Mouse (Mus musculus): Measurements from ENCODE around the gene Fam71a. TPM values are rescaled to one million over a fixed set of nuclear protein-coding genes. Genes with fewer than 3 reads are reported as not detected.

The Fam71a gene
- polyA plus RNA-seq, 1 experiment from 2014 or later, result not detected

DNA sequence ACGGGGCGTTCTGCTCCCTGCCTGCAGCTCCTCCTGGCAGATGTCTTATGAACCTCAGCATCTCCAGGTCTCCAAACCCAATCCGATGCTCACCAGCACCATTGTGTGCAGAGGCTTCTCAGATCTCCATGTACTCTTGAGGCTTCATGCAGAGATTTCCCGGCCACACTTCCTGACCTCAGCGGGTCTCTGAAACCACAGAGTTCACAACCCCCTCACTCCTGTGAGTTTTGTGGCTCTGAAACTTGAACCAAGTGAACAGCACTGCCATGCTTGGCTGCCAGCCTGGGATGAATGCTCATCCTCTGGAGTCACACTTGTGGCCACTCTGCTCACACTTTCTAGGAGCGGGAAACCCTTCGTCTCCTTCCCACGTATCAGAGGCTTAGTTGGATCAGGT is 23.6 kb downstream of the Fam71a start:
- Histone ChIP-seq H3K4me2 (no peak overlapping the region), H3K36me3 (no peaks in the 10 kb centered on the region), H3K9ac (no peak overlapping the region), H3K4me1 (replicated peaks) (0 out of 2 replicates have a peak, but pooled peaks cover 2% of the 10 kb centered on the region), H3K9me3 (replicated peaks) (no peaks in the 10 kb centered on the region), H3K4me3 (no peak overlapping the region), H3K27me3 (no peaks in the 10 kb centered on the region), H3K27ac (no peak overlapping the region)
- 83% methylated on average over 8 of the region's 8 CpGs for WGBS
- ATAC-seq (replicated peaks; ENCODE audit: insufficient number of reproducible peaks, insufficient read depth, low FRiP score, low read depth), result no peak

GRCm38 (mm10) chr1:191138874-191139495 is 25.6 kb downstream of the Fam71a start:
- WGBS, result 32% methylated on average over 7 of the region's 7 CpGs
- ATAC-seq (replicated peaks; ENCODE audit: insufficient number of reproducible peaks, insufficient read depth, low FRiP score, low read depth), result no peak
- no peak overlapping the region for H3K9ac ChIP-seq
- H3K27me3 ChIP-seq, result no peaks in the 10 kb centered on the region
- no peak overlapping the region for H3K4me3 ChIP-seq
- no peak overlapping the region for H3K4me2 ChIP-seq
- H3K36me3 ChIP-seq, result no peaks in the 10 kb centered on the region
- 0 out of 2 replicates have a peak, but pooled peaks cover 2% of the 10 kb centered on the region for H3K4me1 ChIP-seq (replicated peaks)
- H3K9me3 ChIP-seq (replicated peaks), result no peaks in the 10 kb centered on the region
- H3K27ac ChIP-seq, result no peak overlapping the region

DNA sequence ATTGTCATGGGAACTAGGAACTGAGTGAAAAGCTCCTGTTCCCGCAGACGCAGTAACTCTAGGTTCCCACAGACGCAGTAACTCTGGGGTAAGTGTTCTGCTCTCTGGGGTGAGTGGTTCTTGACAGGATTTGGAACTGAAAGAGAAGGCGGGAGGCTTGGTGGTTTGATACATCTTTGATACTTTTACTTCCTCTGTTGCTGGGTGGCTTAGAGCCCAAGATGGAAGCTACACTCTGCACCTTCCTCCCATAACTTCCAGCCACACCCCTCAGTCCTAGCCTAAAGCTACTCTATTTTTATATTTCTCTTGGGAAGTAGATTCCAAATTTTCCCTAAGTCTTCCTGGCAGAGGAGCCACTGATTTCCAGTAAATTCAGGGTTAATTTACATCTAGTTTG is 26.2 kb downstream of the Fam71a start:
- WGBS, result 87% methylated on average over 4 of the region's 4 CpGs
- Histone ChIP-seq H3K4me3 (no peak overlapping the region), H3K27me3 (no peaks in the 10 kb centered on the region), H3K4me1 (replicated peaks) (0 out of 2 replicates have a peak, but pooled peaks cover 2% of the 10 kb centered on the region), H3K36me3 (no peaks in the 10 kb centered on the region), H3K4me2 (no peak overlapping the region), H3K27ac (no peak overlapping the region), H3K9me3 (replicated peaks) (no peaks in the 10 kb centered on the region), H3K9ac (no peak overlapping the region)
- no peak for ATAC-seq (replicated peaks; ENCODE audit: insufficient number of reproducible peaks, insufficient read depth, low FRiP score, low read depth)

DNA sequence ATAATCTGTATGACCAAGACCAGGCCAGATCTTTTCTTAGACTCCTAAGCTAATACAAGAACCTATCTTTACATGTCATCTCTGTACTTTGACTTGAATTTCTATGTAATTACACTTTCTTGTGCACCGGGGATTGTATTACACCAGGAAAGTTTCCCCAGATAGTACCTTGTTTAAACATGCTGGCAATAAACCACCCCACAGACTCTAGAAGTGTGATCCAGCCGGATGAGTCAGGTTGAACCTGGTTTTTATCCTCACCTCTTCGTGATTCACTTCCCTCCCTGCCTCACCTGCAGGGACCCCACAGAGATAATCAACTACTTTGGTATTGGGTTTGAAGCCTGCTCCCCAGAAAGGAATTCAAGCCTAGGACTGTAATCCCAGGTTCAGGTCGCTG is 29.2 kb downstream of the Fam71a start:
- Histone ChIP-seq H3K9ac (no peak overlapping the region), H3K4me2 (no peak overlapping the region), H3K9me3 (replicated peaks) (no peaks in the 10 kb centered on the region), H3K4me3 (no peak overlapping the region), H3K36me3 (no peaks in the 10 kb centered on the region), H3K4me1 (replicated peaks) (peaks cover 5% of the 10 kb centered on the region; the same call in 1 of the 2 replicates), H3K27ac (no peak overlapping the region), H3K27me3 (no peaks in the 10 kb centered on the region)
- 66% methylated on average over 4 of the region's 4 CpGs for WGBS
- no peak for ATAC-seq (replicated peaks; ENCODE audit: insufficient number of reproducible peaks, insufficient read depth, low FRiP score, low read depth)

DNA sequence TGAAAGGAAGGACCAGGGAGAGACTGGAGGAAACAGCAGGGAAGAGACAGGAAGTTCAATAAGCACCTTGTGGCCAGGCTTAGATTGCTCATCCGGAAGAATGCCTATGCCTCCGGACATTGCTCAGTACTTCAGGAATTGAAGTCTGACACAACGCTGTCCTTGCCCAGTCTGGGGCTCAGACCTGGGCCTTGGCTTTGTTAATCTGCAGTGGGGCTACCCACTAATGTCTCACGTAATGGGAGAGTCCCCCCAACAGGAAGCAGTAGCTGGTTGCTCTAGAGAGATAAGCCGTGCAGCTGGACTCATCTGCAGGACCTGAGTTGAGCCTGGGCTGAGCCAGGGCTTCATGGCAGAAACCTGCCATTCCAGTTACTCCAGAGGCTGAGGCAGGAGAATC is 31.7 kb downstream of the Fam71a start:
- Histone ChIP-seq H3K9ac (no peak overlapping the region), H3K9me3 (replicated peaks) (0 out of 2 replicates have a peak, but pooled peaks cover 7% of the 10 kb centered on the region), H3K36me3 (no peaks in the 10 kb centered on the region), H3K4me1 (replicated peaks) (peaks cover 3% of the 10 kb centered on the region; the same call in 1 of the 2 replicates), H3K4me2 (no peak overlapping the region), H3K27me3 (no peaks in the 10 kb centered on the region), H3K27ac (no peak overlapping the region), H3K4me3 (no peak overlapping the region)
- 56% methylated on average over 5 of the region's 5 CpGs for WGBS
- peak; percentile 43; the same call in 1 of the 2 replicates for ATAC-seq (replicated peaks; ENCODE audit: insufficient number of reproducible peaks, insufficient read depth, low FRiP score, low read depth)

DNA sequence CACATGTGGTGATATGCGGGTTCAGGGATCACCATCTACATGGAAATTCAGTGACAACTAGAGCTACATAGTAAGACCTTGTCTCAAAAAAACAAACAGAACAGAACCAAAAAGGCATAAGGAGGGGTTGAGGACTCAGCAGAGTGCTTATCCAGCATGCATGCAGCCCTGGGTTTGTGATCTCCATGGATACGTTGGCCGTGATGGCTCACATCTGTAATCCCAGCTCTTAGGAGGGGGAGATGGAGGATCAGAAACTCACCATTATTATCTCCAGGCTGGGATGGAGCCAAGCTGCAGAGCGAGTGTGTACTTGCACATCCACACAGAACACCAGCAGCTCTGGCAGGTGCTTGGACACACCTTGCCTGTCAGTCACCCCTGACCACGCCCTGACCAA is 32.4 kb downstream of the Fam71a start:
- no peak overlapping the region for H3K4me2 ChIP-seq
- no peaks in the 10 kb centered on the region for H3K36me3 ChIP-seq
- no peak overlapping the region for H3K4me3 ChIP-seq
- H3K27me3 ChIP-seq, result no peaks in the 10 kb centered on the region
- 68% methylated on average over 5 of the region's 5 CpGs for WGBS
- H3K9me3 ChIP-seq (replicated peaks), result 0 out of 2 replicates have a peak, but pooled peaks cover 7% of the 10 kb centered on the region
- H3K9ac ChIP-seq, result no peak overlapping the region
- ATAC-seq (replicated peaks; ENCODE audit: insufficient number of reproducible peaks, insufficient read depth, low FRiP score, low read depth), result no peak
- peaks cover 3% of the 10 kb centered on the region; the same call in 1 of the 2 replicates for H3K4me1 ChIP-seq (replicated peaks)
- H3K27ac ChIP-seq, result no peak overlapping the region

DNA sequence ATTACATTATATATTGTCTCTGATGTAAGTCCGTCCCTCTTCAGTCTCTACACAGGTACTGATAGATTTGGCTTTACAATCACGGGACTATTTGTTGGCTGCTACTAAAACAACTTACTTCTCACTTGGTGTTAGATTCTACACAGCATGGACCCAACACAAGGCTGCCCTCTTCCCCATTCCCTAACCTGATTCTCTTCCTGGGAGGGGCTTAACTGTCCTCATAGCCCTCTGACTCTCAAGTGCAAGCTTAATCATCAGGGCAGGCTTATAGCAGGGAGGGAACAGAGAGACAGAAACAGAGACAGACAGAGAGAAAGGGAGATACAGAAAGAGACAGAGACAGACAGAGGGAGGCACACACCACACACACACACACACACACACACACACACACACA is 32.9 kb downstream of the Fam71a start:
- H3K27me3 ChIP-seq, result no peaks in the 10 kb centered on the region
- ATAC-seq (replicated peaks; ENCODE audit: insufficient number of reproducible peaks, insufficient read depth, low FRiP score, low read depth), result no peak
- 88% methylated on average over 2 of the region's 2 CpGs for WGBS
- no peaks in the 10 kb centered on the region for H3K36me3 ChIP-seq
- H3K4me1 ChIP-seq (replicated peaks), result peaks cover 3% of the 10 kb centered on the region; the same call in 1 of the 2 replicates
- no peak overlapping the region for H3K27ac ChIP-seq
- H3K9me3 ChIP-seq (replicated peaks), result 0 out of 2 replicates have a peak, but pooled peaks cover 7% of the 10 kb centered on the region
- no peak overlapping the region for H3K4me3 ChIP-seq
- H3K9ac ChIP-seq, result no peak overlapping the region
- H3K4me2 ChIP-seq, result no peak overlapping the region

GRCm38 (mm10) chr1:191125811-191126638 is 38.6 kb downstream of the Fam71a start:
- H3K4me1 ChIP-seq (replicated peaks), result peaks cover 6% of the 10 kb centered on the region
- H3K4me3 ChIP-seq, result peak overlapping the region; percentile 46
- ATAC-seq (replicated peaks; ENCODE audit: insufficient number of reproducible peaks, insufficient read depth, low FRiP score, low read depth), result peak; percentile 78
- WGBS, result 10% methylated on average over 38 of the region's 38 CpGs
- peak overlapping the region; percentile 81 for H3K4me2 ChIP-seq
- peak overlapping the region; percentile 61; the same call in 1 of the 2 replicates for H3K9ac ChIP-seq
- 0 out of 2 replicates have a peak, but pooled peaks cover 7% of the 10 kb centered on the region for H3K9me3 ChIP-seq (replicated peaks)
- peaks cover 11% of the 10 kb centered on the region for H3K27me3 ChIP-seq
- no peak overlapping the region for H3K27ac ChIP-seq
- H3K36me3 ChIP-seq, result no peaks in the 10 kb centered on the region

DNA sequence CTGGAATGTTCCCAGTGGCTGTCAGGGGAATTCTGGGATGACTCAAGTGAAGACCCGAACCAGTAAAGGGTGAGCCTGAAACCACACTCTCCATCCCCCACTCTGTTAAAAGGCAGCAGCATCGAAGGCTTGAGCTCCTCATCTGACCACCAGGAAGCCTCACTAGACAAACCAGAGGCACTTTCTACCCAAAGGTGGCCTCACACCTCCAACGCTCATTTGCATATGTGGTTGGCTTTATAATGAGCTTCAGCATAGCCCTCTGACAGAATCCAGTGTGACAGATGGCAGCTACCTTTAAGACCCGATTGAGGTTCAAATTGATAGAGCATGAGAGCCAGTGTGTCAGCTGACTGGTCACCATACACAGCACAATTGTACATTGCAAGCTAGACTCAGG is 40.3 kb downstream of the Fam71a start:
- 55% methylated on average over 4 of the region's 4 CpGs for WGBS
- ATAC-seq (replicated peaks; ENCODE audit: insufficient number of reproducible peaks, insufficient read depth, low FRiP score, low read depth), result no peak
- peaks cover 6% of the 10 kb centered on the region for H3K4me1 ChIP-seq (replicated peaks)

DNA sequence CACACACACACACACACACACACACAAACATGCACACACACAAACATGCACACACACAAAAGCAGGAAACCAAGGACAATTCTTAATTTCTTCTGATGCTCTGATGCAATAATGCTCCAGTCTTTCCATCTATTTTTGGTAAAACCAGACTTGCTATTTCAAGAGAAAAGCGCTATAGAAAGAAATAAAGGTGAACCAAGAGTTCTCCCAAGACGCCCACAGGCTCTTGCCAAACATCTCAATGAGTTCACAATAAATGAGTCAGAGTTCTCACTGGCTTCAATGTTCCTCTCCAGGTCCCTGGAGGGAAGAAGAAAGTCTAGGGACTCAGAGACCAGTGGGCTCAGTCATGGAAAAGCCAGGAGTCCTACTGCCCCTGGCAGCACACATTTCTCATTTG is 40.9 kb downstream of the Fam71a start:
- peaks cover 6% of the 10 kb centered on the region for H3K4me1 ChIP-seq (replicated peaks)
- H3K4me2 ChIP-seq, result no peak overlapping the region
- peaks cover 11% of the 10 kb centered on the region for H3K27me3 ChIP-seq
- 70% methylated on average over 2 of the region's 2 CpGs for WGBS
- no peaks in the 10 kb centered on the region for H3K9me3 ChIP-seq (replicated peaks)
- H3K9ac ChIP-seq, result no peak overlapping the region
- no peak overlapping the region for H3K27ac ChIP-seq
- H3K36me3 ChIP-seq, result no peaks in the 10 kb centered on the region
- ATAC-seq (replicated peaks; ENCODE audit: insufficient number of reproducible peaks, insufficient read depth, low FRiP score, low read depth), result no peak
- no peak overlapping the region for H3K4me3 ChIP-seq

More for the DNA sequence above, 40.3 kb downstream of the Fam71a start:
- no peak overlapping the region for H3K9ac ChIP-seq
- no peaks in the 10 kb centered on the region for H3K36me3 ChIP-seq
- H3K4me3 ChIP-seq, result no peak overlapping the region
- no peak overlapping the region for H3K27ac ChIP-seq
- H3K4me2 ChIP-seq, result no peak overlapping the region
- H3K9me3 ChIP-seq (replicated peaks), result no peaks in the 10 kb centered on the region
- H3K27me3 ChIP-seq, result peaks cover 11% of the 10 kb centered on the region

GRCm38 (mm10) chr1:191122744-191123143 is 41.9 kb downstream of the Fam71a start:
- H3K4me3 ChIP-seq, result no peak overlapping the region
- H3K27me3 ChIP-seq, result peaks cover 11% of the 10 kb centered on the region
- ATAC-seq (replicated peaks; ENCODE audit: insufficient number of reproducible peaks, insufficient read depth, low FRiP score, low read depth), result no peak
- WGBS, result 56% methylated on average over 3 of the region's 3 CpGs
- no peak overlapping the region for H3K27ac ChIP-seq
- H3K4me2 ChIP-seq, result no peak overlapping the region
- no peaks in the 10 kb centered on the region for H3K9me3 ChIP-seq (replicated peaks)
- no peaks in the 10 kb centered on the region for H3K36me3 ChIP-seq
- H3K4me1 ChIP-seq (replicated peaks), result peaks cover 6% of the 10 kb centered on the region
- no peak overlapping the region for H3K9ac ChIP-seq

Data from heart, embryonic 15.5 days (tissue).